Mouse (Mus musculus): ENCODE data around the gene Nrl.

Gene Nrl

GRCm38 (mm10) chr14:55486836-55487235, 37.9 kb downstream of the Nrl start:
- DNase-seq (ENCODE audit: low spot score in 2 of 2), result no peak

GRCm38 (mm10) chr14:55484430-55485085, 40.2 kb downstream of the Nrl start:
- no peak for DNase-seq (ENCODE audit: low spot score in 2 of 2)

- DNase-seq (ENCODE audit: low spot score in 2 of 2), result no peak
These were observed 45.2 kb downstream of the Nrl start for GRCm38 (mm10) chr14:55479629-55480028.

GRCm38 (mm10) chr14:55478651-55479599, 45.9 kb downstream of the Nrl start, which contains the start of gene Dhrs4:
TSS of gene Dhrs4 (plus strand) at chr14:55478758.
- peak; percentile 80 for DNase-seq (ENCODE audit: low spot score in 2 of 2)

GRCm38 (mm10) chr14:55477829-55478228, 47.0 kb downstream of the Nrl start:
- no peak for DNase-seq (ENCODE audit: low spot score in 2 of 2)

GRCm38 (mm10) chr14:55477421-55477820, 47.4 kb downstream of the Nrl start:
- DNase-seq (ENCODE audit: low spot score in 2 of 2), result no peak

GRCm38 (mm10) chr14:55475654-55476053, 49.1 kb downstream of the Nrl start:
- no peak for DNase-seq (ENCODE audit: low spot score in 2 of 2)

GRCm38 (mm10) chr14:55470806-55471205, 54.0 kb downstream of the Nrl start:
- DNase-seq (ENCODE audit: low spot score in 2 of 2), result no peak

- DNase-seq (ENCODE audit: low spot score in 2 of 2), result no peak
These were observed 55.0 kb downstream of the Nrl start for GRCm38 (mm10) chr14:55469821-55470220.

- DNase-seq (ENCODE audit: low spot score in 2 of 2), result no peak
These were observed 55.7 kb downstream of the Nrl start for GRCm38 (mm10) chr14:55469041-55469440.

Data from right cerebral cortex, postnatal 10 days (tissue).